Mouse (Mus musculus): ENCODE measurements at regions not wholly inside any gene's neighbourhood (a gene's known extent, or its start where the extent isn't known, plus 50 kb on each side); places are given as distances from the start of the nearest gene placed in this dataset.

DNA sequence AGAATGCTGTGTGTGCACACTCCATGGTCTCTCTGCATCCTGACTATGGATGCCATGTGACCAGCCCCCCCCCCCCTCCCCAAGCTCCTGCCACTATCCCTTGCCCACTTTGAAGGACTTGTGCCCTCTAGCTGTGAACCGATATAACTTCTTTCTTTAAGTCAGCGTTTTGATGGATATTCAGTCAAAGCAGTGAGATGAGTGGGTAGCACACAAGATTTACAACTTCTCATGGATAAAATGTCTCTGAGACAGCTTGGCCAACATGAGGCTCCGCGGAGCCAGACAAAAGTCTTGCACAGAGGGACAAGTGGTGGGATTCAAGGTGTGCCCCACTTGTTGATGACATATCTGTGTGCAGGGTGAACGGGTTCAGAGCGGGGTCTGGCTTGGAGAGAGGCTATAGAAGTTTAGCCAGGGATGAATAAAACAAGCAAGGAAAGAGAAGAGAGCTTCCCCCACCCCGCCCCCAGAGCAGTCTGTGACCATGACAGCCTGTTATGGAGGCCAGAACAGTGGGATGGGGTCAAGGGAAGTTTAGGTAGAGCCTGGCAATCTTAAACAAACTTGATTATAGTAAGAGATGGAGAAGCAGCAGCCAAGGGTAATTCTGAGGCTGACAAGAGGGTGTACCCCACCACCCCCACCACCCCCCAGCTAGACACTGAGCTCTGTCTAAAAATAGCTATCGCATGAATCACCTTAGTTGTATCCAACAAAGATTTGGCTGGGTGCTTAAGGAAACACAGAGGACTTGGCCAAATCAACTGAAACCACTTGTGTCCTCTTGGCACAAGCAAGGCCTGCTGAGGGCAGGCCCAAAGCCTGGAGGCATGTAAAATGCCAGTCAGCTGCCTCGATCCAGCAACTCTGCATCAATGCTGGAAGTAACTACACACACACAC lies 120.1 kb upstream of the Top1 start:
- TF ChIP-seq CTCF (IDR thresholded peaks at IDR 0.05; ENCODE audit: low read depth), result no peak
- no peak for TF ChIP-seq EP300 (IDR thresholded peaks at IDR 0.05; ENCODE audit: low read depth)
